Mouse (Mus musculus): ENCODE measurements at regions not wholly inside any gene's neighbourhood (a gene's known extent, or its start where the extent isn't known, plus 50 kb on each side); places are given as distances from the start of the nearest gene placed in this dataset.
"Not testable (repeated sequence)": the region's sequence is repeated elsewhere in the genome, so short reads cannot be mapped to it uniquely, and the experiment has no call there.

- Histone ChIP-seq H3K36me3 (ENCODE audit: control insufficient read depth, insufficient read depth, low read length) (no peaks in the 10 kb centered on the region), H3K9me3 (ENCODE audit: control insufficient read depth, low read length) (no peaks in the 10 kb centered on the region), H3K9ac (ENCODE audit: low read depth, low read length) (no peak overlapping the region), H3K4me1 (ENCODE audit: control insufficient read depth, insufficient read depth, low read length) (no peaks in the 10 kb centered on the region), H3K4me3 (ENCODE audit: low read length) (no peak overlapping the region), H3K27ac (ENCODE audit: low read length) (no peak overlapping the region), H3K4me2 (ENCODE audit: low read depth, low read length) (no peak overlapping the region), H3K27me3 (replicated peaks; ENCODE audit: control insufficient read depth, insufficient read depth, low read length) (no peaks in the 10 kb centered on the region)
- peak; percentile 89 for ATAC-seq
- 67% methylated on average over 3 of the region's 3 CpGs for whole genome bisulfite sequencing
These were observed 322.0 kb downstream of the Kif20b start for GRCm38 (mm10) chr19:35244188-35244587.

- Histone ChIP-seq H3K9ac (ENCODE audit: low read depth, low read length) (no peak overlapping the region), H3K27me3 (replicated peaks; ENCODE audit: control insufficient read depth, insufficient read depth, low read length) (no peaks in the 10 kb centered on the region), H3K4me1 (ENCODE audit: control insufficient read depth, insufficient read depth, low read length) (no peaks in the 10 kb centered on the region), H3K4me3 (ENCODE audit: low read length) (no peak overlapping the region), H3K4me2 (ENCODE audit: low read depth, low read length) (no peak overlapping the region), H3K36me3 (ENCODE audit: control insufficient read depth, insufficient read depth, low read length) (no peaks in the 10 kb centered on the region), H3K27ac (ENCODE audit: low read length) (no peak overlapping the region), H3K9me3 (ENCODE audit: control insufficient read depth, low read length) (no peaks in the 10 kb centered on the region)
- no peak for ATAC-seq
- 79% methylated on average over 6 of the region's 6 CpGs for WGBS
These were observed 325.4 kb downstream of the Kif20b start for GRCm38 (mm10) chr19:35247531-35247930.

GRCm38 (mm10) chr19:35258634-35259033, 336.5 kb downstream of the Kif20b start:
- not testable (repeated sequence) for H3K36me3 ChIP-seq (ENCODE audit: control insufficient read depth, insufficient read depth, low read length); ATAC-seq
- WGBS: 84% methylated on average over 3 of the region's 3 CpGs

GRCm38 (mm10) chr19:35263101-35263500, 340.9 kb downstream of the Kif20b start:
- Histone ChIP-seq H3K27me3 (replicated peaks; ENCODE audit: control insufficient read depth, insufficient read depth, low read length) (no peaks in the 10 kb centered on the region), H3K36me3 (ENCODE audit: control insufficient read depth, insufficient read depth, low read length) (no peaks in the 10 kb centered on the region), H3K9ac (ENCODE audit: low read depth, low read length) (no peak overlapping the region), H3K4me1 (ENCODE audit: control insufficient read depth, insufficient read depth, low read length) (no peaks in the 10 kb centered on the region), H3K4me2 (ENCODE audit: low read depth, low read length) (no peak overlapping the region), H3K4me3 (ENCODE audit: low read length) (no peak overlapping the region), H3K27ac (ENCODE audit: low read length) (no peak overlapping the region), H3K9me3 (ENCODE audit: control insufficient read depth, low read length) (no peaks in the 10 kb centered on the region)
- ATAC-seq: no peak

More at GRCm38 (mm10) chr19:35258634-35259033, 336.5 kb downstream of the Kif20b start:
- not testable (repeated sequence) for H3K27ac ChIP-seq (ENCODE audit: low read length); H3K9me3 ChIP-seq (ENCODE audit: control insufficient read depth, low read length); H3K4me1 ChIP-seq (ENCODE audit: control insufficient read depth, insufficient read depth, low read length); H3K4me2 ChIP-seq (ENCODE audit: low read depth, low read length); H3K4me3 ChIP-seq (ENCODE audit: low read length); H3K27me3 ChIP-seq (replicated peaks; ENCODE audit: control insufficient read depth, insufficient read depth, low read length); H3K9ac ChIP-seq (ENCODE audit: low read depth, low read length)

GRCm38 (mm10) chr19:35278395-35278794, 356.2 kb downstream of the Kif20b start:
- Histone ChIP-seq H3K27ac (ENCODE audit: low read length) (no peak overlapping the region), H3K9me3 (ENCODE audit: control insufficient read depth, low read length) (no peaks in the 10 kb centered on the region), H3K4me2 (ENCODE audit: low read depth, low read length) (no peak overlapping the region), H3K27me3 (replicated peaks; ENCODE audit: control insufficient read depth, insufficient read depth, low read length) (no peaks in the 10 kb centered on the region), H3K9ac (ENCODE audit: low read depth, low read length) (no peak overlapping the region), H3K4me1 (ENCODE audit: control insufficient read depth, insufficient read depth, low read length) (no peaks in the 10 kb centered on the region), H3K36me3 (ENCODE audit: control insufficient read depth, insufficient read depth, low read length) (no peaks in the 10 kb centered on the region), H3K4me3 (ENCODE audit: low read length) (no peak overlapping the region)
- ATAC-seq: no peak
- 54% methylated on average over 2 of the region's 2 CpGs for WGBS

- no peak overlapping the region for H3K4me2 ChIP-seq (ENCODE audit: low read depth, low read length)
- H3K9me3 ChIP-seq (ENCODE audit: control insufficient read depth, low read length): no peaks in the 10 kb centered on the region
- H3K9ac ChIP-seq (ENCODE audit: low read depth, low read length): no peak overlapping the region
- WGBS: 86% methylated on average over 4 of the region's 4 CpGs
- no peaks in the 10 kb centered on the region for H3K27me3 ChIP-seq (replicated peaks; ENCODE audit: control insufficient read depth, insufficient read depth, low read length)
- H3K36me3 ChIP-seq (ENCODE audit: control insufficient read depth, insufficient read depth, low read length): no peaks in the 10 kb centered on the region
- H3K27ac ChIP-seq (ENCODE audit: low read length): no peak overlapping the region
- H3K4me1 ChIP-seq (ENCODE audit: control insufficient read depth, insufficient read depth, low read length): no peaks in the 10 kb centered on the region
- H3K4me3 ChIP-seq (ENCODE audit: low read length): no peak overlapping the region
- no peak for ATAC-seq
These were observed 360.8 kb downstream of the Kif20b start for GRCm38 (mm10) chr19:35282775-35283447.

- Histone ChIP-seq H3K27ac (ENCODE audit: low read length) (no peak overlapping the region), H3K9me3 (ENCODE audit: control insufficient read depth, low read length) (no peaks in the 10 kb centered on the region), H3K36me3 (ENCODE audit: control insufficient read depth, insufficient read depth, low read length) (no peaks in the 10 kb centered on the region), H3K4me3 (ENCODE audit: low read length) (no peak overlapping the region), H3K4me2 (ENCODE audit: low read depth, low read length) (no peak overlapping the region), H3K9ac (ENCODE audit: low read depth, low read length) (no peak overlapping the region), H3K27me3 (replicated peaks; ENCODE audit: control insufficient read depth, insufficient read depth, low read length) (no peaks in the 10 kb centered on the region), H3K4me1 (ENCODE audit: control insufficient read depth, insufficient read depth, low read length) (no peaks in the 10 kb centered on the region)
- no peak for ATAC-seq
- WGBS: 73% methylated on average over 2 of the region's 2 CpGs
These were observed 376.7 kb downstream of the Kif20b start for GRCm38 (mm10) chr19:35298846-35299245.

GRCm38 (mm10) chr19:35302723-35303270, 380.6 kb downstream of the Kif20b start:
- H3K27ac ChIP-seq (ENCODE audit: low read length): no peak overlapping the region
- no peak overlapping the region for H3K4me3 ChIP-seq (ENCODE audit: low read length)
- H3K36me3 ChIP-seq (ENCODE audit: control insufficient read depth, insufficient read depth, low read length): no peaks in the 10 kb centered on the region
- H3K4me2 ChIP-seq (ENCODE audit: low read depth, low read length): no peak overlapping the region
- no peaks in the 10 kb centered on the region for H3K4me1 ChIP-seq (ENCODE audit: control insufficient read depth, insufficient read depth, low read length)
- no peaks in the 10 kb centered on the region for H3K9me3 ChIP-seq (ENCODE audit: control insufficient read depth, low read length)
- H3K9ac ChIP-seq (ENCODE audit: low read depth, low read length): no peak overlapping the region
- 80% methylated on average over 3 of the region's 3 CpGs for WGBS
- H3K27me3 ChIP-seq (replicated peaks; ENCODE audit: control insufficient read depth, insufficient read depth, low read length): no peaks in the 10 kb centered on the region
- no peak for ATAC-seq

Data from intestine, embryonic 16.5 days (tissue).